Mouse (Mus musculus) G1E (cell line): Measurements from ENCODE around the gene Tiam2.

Experiments used
- CTCF ChIP-seq: IDR thresholded peaks from 2 replicates; pipeline ENCODE4 v1.5.1; 2012; ENCODE audit warnings: low read depth, low read length, inconsistent platforms, mixed read lengths
- POLR2AphosphoS5 ChIP-seq: IDR thresholded peaks from 2 replicates; pipeline ENCODE4 v1.6.1; 2012; ENCODE audit warnings: low read depth, low read length, inconsistent platforms; ENCODE audit not compliant: insufficient replicate concordance

- TF ChIP-seq CTCF (no peak), POLR2AphosphoS5 (no peak)
Observed at GRCm38 (mm10) chr17:3435299-3435698, 108.9 kb downstream of the Tiam2 start.
